Mouse (Mus musculus): Measurements from ENCODE around the gene Strip1.

Strip1 gene

DNA sequence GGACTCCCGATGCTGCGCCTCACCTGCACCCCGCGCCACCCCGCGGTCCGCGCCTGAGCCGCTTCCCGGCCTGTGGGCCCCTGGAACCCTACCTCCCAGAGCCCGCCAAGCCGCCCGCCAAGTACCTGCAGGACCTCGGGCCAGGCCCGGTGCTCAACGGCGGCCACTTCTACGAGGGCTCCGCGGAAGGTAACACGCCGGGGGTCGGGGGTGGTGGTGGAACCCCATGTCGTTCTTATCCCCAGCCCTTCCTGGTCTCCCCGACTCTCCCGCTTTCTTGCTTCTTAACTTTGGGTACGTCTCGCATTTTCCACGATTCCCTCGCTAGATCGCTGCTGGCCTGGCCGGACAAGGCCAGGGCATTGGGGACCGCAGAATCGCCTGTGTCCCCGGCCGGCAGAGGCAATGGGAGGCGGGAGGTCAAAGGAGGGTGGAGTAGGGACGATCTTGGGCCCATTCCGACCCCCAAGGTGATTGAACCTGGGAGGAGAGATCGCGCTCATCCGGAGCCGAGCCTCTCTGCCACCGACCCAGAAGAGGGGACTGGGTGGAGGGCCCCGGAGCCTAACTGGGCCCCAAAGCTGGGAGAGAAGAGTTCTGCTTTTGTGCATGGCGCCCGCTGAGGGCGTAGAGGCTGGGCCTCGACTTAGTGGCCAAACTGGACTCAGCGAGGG lies 36.1 kb downstream of the Strip1 start:
- DNase-seq (ENCODE audit: extremely low read depth, insufficient read length, low spot score), result no peak

DNA sequence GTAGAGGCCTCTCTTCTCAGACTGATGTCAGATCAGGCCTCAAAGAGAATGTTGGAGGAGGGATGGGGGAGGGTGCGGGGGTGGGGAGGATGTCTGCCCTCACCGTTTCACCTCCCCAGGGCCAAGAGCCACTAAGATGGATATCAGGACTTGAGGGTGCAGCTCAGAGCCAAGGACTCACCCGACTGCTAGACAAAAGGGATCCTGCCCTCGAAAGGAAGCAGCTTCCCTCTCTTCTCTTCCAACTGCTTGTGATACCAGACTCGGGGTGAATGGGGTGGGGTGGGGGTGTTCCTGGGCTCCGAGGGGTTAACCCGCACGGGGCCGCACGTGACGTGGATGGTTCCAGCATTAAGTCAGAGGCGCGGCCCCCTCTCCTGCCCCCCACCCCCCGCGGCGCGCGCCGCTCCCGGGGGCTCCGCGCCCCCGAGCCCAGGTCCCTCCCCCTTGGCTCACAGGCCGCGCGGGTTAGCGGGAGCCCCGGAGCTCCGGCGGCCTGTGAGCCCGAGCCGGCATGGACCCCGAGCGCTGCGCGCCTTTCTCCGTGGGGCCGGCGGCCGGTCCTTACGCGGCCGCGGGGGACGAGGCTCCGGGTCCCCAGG lies 36.7 kb downstream of the Strip1 start, which contains the start of gene Alx3:
Alx3 (plus strand) TSS at position 370 of the 602 bp plus-strand sequence.
- DNase-seq (ENCODE audit: extremely low read depth, insufficient read length, low spot score), result no peak

DNA sequence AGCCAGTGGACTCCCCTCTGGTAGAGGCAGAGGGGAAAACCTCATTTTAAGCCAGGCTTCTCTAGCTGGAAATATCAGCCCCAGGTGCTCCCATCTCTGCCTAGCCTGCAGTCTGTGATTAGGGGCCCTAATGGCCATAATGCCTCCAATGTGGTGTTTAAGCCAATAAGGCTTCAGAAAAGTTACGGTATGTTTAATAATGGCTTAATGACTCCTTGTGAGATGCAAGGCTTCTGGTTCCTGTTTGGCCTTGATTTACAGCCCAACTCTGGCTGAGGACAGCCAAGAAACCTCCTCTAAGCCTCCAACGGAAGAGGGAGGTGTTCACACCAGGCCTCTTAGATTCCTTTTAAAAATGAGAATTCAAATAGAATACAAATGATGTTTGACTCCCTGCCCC lies 37.9 kb downstream of the Strip1 start:
- DNase-seq (ENCODE audit: extremely low read depth, insufficient read length, low spot score), result no peak

DNA sequence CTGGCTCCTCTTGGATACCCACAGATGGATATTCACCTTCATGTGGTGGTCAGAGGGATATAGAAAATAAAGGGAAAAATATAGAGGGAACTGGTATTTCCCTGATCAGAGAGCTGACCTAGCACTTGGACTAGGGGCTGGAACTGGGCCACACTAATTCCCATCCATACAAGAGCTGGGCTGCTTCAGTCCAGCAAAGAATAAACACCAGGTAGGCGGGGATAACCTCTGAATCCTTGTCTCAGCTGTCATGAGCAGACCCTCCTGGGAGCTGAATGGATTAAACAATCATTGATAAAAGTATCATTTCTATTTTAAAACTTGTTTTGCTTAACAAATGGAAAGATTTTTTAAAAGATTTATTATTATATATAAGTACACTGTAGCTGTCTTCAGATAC lies 39.9 kb downstream of the Strip1 start:
- DNase-seq (ENCODE audit: extremely low read depth, insufficient read length, low spot score), result no peak

- DNase-seq (ENCODE audit: extremely low read depth, insufficient read length, low spot score), result no peak
Measured at GRCm38 (mm10) chr3:107586504-107586903, 45.0 kb downstream of the Strip1 start.

GRCm38 (mm10) chr3:107583893-107584292 lies 47.6 kb downstream of the Strip1 start:
- no peak for DNase-seq (ENCODE audit: extremely low read depth, insufficient read length, low spot score)

DNA sequence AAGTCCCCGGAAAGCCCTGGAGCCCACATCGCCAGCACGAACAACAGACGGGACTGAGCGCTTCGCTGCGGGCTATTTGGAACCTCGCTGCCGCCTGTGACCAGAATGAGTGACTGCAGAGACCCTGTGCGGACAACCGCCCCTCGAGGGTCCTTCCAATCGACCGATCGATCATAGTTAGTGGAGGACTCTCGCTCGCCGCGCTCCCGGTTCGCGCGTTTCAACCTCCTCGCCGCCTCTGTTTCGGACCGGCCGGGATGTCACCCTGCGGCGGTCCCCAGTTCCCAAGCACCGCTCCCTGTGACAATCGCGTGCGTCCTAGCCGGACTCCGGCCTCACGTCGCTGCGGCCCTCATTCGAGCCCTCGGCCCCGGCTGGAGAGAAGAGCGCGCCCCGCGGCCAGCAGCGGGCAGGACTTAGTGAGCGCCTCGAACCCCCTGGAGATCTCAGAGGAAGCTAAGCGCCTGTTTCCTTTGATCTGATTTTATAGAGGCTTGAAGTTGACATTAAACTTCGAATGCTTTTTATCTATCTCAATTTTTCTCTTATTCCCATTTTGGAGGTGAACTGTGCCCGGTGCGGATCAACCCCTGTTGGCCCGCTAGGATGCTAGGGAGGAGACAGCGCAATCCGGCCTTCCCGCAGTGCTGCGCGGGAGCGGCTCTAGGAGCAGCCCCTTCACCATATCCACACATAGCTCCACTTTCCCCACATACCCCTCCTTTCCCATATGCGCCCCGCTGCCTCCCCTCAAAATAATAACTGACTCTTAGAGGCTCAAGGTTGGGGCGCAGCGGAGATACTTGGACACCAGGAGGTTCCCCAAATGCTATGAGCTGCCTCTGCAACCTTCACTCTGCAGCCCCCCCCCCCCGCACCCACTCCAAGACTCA lies 48.4 kb downstream of the Strip1 start:
- DNase-seq (ENCODE audit: extremely low read depth, insufficient read length, low spot score), result no peak

DNA sequence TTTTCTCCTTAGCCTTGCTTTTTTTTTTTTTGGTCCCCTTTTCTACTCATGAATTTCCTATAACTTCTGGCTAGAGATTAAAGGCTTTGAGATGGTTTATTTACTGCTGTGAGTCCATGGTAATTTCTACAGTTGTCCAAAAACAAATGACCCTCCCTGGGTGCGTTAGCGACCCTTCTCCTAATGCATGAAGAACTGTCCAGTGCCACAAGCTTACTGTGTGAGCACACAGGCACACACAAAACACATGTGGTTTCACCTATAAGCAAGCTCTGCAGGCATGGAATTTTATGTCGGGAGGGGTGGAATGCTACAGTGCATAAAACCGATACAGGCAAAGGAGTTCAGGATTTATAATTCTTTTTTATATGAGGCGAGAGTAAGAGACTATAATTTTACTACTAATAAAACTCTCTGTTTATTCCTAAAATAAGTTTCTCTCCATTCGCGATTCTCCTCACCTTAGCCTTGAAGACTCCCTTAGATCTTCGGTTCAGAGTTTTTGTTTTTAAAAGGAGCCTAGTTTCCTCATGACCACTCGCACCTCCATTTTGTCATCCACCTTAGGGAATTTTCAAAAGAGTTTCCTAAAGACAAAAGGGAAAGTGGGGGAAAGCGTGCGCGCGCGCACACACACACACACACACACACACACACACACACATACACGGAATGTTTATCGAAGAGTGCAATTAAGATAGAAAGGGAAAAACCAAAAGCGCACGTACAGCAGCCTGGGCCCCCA lies 49.2 kb downstream of the Strip1 start:
- DNase-seq (ENCODE audit: extremely low read depth, insufficient read length, low spot score), result no peak

GRCm38 (mm10) chr3:107581103-107582010 lies 50.1 kb downstream of the Strip1 start:
- DNase-seq (ENCODE audit: extremely low read depth, insufficient read length, low spot score), result no peak

DNA sequence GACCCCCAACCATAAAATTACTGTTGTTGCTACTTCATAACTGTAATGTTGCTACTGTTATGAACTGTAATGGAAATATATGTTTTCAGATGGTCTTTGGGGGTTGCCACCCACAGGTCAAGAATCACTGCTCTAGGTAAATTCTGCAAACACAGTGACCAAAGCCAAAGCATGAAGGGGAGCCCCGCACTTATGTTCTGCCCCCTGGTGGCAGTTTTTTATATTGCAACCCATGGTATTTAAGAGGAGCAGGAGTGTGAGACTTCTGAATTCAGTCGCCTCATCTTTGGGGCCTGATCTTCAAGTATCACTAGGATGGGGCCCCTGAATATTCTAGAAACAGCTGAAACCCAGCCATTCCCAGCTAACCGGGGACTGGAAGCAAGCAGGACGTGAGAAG lies 52.0 kb downstream of the Strip1 start:
- no peak for DNase-seq (ENCODE audit: extremely low read depth, insufficient read length, low spot score)

DNA sequence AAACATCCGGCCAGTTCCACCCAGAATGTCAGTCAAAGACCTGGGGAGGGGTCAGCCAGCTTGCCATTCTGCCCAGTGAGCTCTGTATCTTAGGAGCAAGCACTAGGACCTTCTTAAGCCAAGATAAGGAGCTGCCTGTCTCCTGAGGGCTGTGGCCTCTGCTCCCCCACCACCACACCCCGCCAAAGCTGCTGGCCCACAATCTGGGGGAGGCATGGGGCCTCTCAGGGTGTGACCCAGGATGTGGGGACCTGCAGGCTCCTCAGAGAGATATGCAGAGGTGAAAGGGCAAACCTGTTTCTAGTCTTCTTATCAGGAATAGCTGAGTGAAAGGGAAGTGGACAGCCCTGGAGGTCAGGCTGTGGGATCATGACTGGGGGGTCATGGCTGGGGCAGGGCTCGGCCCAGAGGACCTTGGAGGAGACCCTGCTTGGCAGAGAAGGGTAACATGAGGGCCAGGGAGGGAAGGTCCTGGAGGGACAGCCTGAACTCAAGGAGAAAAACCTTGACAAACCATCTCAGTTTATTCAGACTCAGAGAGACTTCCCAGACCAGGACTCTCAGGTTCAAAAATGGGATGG lies 53.6 kb downstream of the Strip1 start:
- DNase-seq (ENCODE audit: extremely low read depth, insufficient read length, low spot score), result no peak

- DNase-seq (ENCODE audit: extremely low read depth, insufficient read length, low spot score), result no peak
Measured at GRCm38 (mm10) chr3:107576807-107577206, 54.7 kb downstream of the Strip1 start.

- no peak for DNase-seq (ENCODE audit: extremely low read depth, insufficient read length, low spot score)
Measured at GRCm38 (mm10) chr3:107571205-107571604, 60.3 kb downstream of the Strip1 start.

GRCm38 (mm10) chr3:107568721-107569120 lies 62.8 kb downstream of the Strip1 start:
- DNase-seq (ENCODE audit: extremely low read depth, insufficient read length, low spot score), result no peak

GRCm38 (mm10) chr3:107567766-107568165 lies 63.7 kb downstream of the Strip1 start:
- peak; percentile 45 for DNase-seq (ENCODE audit: extremely low read depth, insufficient read length, low spot score)

DNA sequence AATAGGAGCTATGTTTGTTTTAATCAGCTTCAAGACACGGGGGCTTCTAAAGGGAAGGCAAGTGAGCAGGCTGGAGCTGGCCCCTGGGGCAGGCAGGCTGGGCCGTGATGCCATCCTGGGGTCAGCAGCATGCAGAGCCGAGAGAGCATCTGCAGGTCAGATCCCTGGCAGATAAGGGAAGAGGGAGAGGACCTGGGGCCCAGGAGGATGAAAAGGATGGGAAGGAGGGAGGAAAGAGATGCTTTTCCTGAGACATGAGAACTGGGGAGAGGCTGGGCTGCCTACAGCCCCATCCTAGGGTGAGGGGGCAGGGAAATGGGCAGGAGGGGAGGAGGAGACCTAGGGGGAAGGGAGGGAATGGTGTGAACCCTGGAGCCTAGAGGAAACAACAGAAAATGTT lies 66.2 kb downstream of the Strip1 start:
- no peak for DNase-seq (ENCODE audit: extremely low read depth, insufficient read length, low spot score)

DNA sequence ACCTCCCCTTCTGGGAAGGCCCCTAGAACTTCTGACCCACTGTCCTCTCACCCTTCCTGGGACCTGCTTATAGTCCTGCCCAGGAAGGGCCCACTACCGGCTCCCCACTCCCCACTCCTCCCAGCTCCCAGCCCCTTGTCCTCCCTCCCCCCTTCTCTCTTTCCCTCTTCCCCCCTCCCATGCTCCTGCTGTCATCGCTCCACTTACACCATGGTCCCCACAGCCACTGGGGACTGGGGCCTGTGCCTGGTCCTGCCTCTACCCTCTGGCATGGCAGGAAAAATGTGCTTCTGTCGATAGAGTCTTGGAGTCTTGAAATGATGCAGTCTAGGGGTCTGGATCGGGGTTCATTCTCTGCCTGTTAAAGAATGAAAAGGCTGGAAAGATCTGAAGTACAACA lies 67.6 kb downstream of the Strip1 start:
- no peak for DNase-seq (ENCODE audit: extremely low read depth, insufficient read length, low spot score)

DNA sequence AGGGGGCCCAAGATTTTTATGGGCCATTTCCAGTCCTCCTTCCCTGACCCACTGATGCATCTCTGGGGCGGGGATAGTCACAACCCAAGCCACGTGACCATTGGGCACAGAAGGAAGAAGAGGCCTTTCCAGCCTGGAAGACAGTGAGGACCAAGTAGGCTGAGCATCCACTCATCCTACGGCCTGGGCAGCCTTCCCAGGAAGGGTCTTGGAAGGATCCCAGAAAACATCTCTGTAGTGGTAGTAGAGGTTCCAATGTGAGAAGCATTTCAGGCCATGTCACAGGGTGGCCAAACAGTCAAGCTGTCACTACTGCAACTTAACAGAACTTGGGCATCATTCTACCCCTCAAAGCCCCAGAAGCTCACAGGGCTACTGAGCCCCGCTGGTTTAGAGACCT lies 68.9 kb downstream of the Strip1 start:
- no peak for DNase-seq (ENCODE audit: extremely low read depth, insufficient read length, low spot score)
